ENCODE assay signal across 11 mouse cellular contexts in genomic region chr14:33258256-33258655, GRCm38 (mm10).
"Had no signal": no experiment of that assay in that cellular context is flagged by ENCODE, and none has a peak within 500 bp of the region (broad histone marks: within the 10 kb centered on the region; RNA-seq: fewer than 3 reads in every experiment).

No protein-coding gene starts in this region.

- H3K4me3 ChIP-seq: midbrain, embryonic 10.5 days; midbrain, embryonic 12.5 days; neural tube, embryonic 12.5 days had no signal

- H3K36me3 ChIP-seq: midbrain, embryonic 10.5 days; midbrain, embryonic 12.5 days; neural tube, embryonic 12.5 days had no signal

- H3K27me3 ChIP-seq: midbrain, embryonic 12.5 days; neural tube, embryonic 12.5 days had no signal

- DNase-seq: lung, adult 18-20 months; lung, embryonic 14.5 days; lung, postnatal 10 days; midbrain, embryonic 14.5 days; right cerebral cortex, postnatal 14 days; thymus, adult 18-20 months; thymus, postnatal 14 days; thymus, postnatal 4 days had no signal

- H3K4me2 ChIP-seq: lung, embryonic 14.5 days; midbrain, embryonic 12.5 days; neural tube, embryonic 12.5 days had no signal
